Mouse (Mus musculus): ENCODE results near the gene Oas2.

Oas2 gene

DNA sequence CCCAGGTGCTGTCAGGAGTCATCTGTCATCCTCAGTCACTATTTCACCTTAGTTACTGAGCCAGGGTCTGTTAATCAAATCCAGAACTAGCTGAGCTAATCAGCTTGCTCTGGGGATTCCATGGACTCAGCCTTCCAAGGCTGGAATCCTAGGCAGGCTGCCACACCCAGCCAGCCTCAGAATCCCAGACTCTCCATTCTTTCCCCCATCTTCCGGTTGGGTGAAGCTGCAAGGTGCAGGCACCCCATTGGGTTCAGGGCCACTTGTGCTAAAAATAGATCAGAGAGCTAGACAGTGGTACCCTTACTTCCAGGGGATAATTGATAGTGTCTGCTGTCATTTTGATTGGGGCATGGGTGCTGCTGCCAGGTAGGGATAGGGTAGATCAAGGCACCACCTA is 16.9 kb downstream of the Oas2 start:
- DNase-seq (ENCODE audit: low spot score in 2 of 2) = no peak

DNA sequence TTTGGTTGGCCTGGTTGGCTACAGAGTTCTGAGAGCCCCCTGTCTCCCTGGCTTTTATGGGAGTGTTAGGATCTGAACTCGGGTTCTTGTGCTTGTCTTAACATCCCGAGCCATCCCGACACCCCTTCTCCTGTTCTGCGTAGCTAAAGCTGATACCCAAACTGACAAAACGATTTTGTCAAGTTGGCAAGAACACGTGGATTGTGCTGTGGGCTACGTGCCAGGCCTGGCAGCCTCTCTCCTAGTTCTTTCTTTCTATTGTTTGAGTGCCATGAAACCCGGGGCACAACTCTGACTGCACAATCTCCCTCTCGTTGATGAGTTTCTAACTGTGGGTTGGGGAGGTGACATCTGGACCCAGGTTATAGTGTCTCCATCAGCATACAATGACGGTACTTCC is 20.3 kb downstream of the Oas2 start:
- peak in 1 of 2 experiments; percentile 58 for DNase-seq (ENCODE audit: low spot score in 2 of 2)

DNA sequence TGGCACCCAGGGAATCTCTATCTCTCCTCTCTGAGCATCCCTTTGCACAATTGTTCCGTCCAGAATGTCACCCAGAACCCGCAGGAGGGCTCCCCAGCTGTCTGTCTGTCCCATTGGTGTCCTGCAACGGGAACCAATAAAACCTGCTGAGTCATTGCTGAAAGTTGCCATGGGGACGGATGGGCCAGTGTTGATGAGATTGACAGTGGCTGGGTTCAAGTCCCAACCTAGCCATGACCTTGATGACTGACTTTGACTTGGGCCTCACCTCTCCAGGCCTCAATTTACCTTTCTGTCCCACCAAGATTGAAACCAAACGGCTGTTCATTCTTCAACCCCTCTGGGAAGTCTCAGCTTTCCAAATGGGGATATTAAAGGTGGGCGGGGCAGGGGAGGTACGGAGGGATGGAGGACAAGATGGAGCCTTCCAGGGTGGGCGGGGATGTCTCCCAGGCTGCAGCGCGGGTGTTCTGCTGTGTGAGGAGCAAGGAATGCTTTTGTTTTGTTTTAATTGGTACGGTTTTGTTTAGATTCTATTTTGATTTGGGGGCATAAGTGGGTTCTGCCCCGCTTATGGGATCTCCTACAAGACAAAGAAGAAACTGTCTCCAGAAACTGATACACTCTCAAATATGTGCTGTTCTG is 23.7 kb downstream of the Oas2 start:
- DNase-seq (ENCODE audit: low spot score in 2 of 2) = no peak

DNA sequence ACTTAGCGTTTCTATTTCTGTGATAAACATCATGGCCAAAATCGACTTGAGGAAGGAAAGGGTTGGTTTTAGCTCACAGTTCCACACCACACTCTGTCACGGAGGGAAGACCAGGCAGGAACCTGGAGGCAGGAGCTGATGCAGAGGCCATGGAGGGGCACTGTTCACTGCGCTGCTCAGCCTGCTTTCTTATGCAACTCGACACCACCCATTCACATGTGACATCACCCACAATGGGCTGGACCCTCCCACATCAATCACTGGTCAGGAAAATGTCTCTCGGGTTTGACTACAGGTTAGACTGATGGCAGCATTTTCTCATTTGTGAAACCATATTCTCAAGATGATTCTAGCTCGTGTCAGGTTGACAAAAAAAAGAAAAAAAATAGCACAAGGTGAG is 28.6 kb downstream of the Oas2 start:
- DNase-seq (ENCODE audit: low spot score in 2 of 2) = no peak

DNA sequence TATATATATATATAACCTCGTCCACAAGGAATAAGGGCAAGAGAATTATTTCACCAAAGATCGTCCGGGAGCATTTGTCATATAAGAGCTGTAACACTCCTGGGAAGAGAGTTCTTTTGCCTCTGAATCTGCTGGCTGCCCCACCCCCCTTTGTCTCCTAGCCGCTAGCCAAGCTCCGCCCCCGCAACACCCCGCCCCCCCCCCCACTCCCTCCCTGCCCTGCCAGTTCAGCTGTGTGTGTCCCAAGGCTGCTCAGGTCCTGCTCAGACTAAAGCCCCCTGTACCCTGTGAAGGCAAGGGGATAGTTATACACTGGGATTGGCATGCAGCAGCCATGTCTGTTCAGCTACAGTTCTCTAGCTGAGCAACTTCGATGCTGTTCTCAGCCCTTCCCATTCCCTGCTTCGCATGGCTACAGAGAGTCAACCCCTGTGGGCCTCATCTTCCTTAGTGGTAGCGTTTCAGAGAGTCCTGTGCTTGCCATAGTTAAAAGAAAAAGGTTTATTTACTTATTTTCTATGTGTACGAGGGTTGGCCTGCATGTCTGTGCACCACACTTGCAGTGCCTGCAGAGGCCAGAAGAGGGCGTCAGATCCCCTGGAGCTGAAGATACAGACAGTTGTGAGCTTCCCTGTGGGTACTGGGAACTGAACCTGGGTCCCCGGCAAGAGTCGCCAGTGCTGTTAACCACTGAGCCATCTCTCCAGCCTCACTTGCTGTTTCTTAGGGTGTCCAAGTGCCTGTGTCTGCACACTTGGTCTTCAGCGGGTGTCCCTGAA is 30.9 kb downstream of the Oas2 start:
- DNase-seq (ENCODE audit: low spot score in 2 of 2) = no peak

DNA sequence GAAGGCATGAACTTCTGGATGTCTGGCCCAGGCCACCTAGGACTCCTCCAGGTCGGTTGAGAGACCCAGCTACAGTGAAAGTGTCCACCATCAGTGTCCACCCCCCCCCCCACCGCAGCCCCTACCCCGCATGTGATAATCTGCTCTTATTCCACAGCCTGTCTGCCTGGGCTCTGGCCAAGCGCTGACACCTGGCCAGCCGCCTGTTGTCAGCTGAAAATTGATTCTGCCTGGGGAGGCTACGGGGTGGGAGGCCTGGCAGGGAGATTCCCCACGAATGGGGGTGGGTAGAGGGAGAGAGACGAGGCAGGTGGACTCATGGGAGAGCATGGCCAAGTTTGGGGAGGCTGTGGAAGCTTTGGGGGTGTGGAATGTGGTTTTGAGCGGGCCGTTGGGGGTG is 32.5 kb downstream of the Oas2 start:
- DNase-seq (ENCODE audit: low spot score in 2 of 2) = no peak

DNA sequence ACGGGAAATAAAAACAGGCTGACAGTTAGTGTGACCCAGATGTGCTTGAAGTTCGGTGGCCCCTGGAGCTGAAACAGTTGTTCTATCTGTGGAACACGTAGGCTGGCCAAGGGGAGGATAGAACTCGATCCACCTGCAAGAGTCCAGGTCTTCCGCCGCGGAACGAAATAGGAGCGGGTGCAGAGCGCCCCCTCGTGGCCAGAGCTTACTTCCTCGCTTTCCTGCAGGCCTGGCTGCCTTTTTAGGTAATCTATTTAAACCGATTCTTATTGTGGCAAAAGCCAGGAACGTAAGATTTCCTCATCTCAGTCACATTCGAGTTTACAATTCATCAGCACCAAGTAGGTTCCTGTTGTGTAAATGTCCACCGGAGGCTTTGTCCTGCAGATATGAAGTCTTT is 35.3 kb downstream of the Oas2 start:
- DNase-seq (ENCODE audit: low spot score in 2 of 2) = peak; percentile 81 to 90

DNA sequence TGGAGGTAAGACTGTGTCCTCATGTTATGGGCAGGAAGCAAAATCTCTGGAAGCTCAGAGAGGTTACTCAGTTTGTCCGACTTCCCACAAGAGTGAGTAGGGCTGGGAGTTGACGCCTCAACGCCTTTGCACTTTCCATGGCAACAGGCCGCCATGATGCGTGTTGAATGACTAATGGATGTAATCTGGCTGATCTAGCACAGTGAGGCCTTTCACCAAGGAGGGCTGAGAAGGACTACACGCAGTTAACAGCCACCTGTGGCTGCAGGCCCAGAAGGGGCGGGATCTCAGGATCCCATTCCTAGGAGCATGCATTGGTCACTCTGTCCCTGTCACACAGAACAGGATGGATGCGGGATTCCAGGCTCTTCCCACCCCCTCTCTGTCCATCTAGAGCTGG is 36.9 kb downstream of the Oas2 start:
- DNase-seq (ENCODE audit: low spot score in 2 of 2) = no peak

DNA sequence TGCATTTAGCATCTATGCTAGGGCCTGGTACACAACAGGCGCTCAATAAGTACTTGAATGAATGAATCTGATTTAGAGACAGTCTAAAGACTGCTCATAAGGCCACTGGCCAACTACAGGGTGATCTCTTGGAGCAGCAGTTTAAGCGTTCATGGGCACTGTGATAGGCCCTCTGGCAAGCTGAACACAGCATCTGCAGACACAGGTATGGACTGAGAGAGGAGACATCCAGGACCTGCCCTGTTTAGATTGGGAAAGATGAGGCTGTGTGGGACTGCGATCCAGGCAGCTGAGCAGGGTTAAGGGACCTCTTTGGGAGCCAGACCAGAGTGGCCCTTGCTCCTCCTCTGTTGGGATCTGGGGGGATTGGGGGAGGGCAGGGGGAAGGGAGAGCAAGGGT is 37.8 kb downstream of the Oas2 start, which contains the start of gene Dtx1:
Dtx1 (minus strand) TSS at position 101 of the 400 bp plus-strand sequence.
- no peak for DNase-seq (ENCODE audit: low spot score in 2 of 2)

DNA sequence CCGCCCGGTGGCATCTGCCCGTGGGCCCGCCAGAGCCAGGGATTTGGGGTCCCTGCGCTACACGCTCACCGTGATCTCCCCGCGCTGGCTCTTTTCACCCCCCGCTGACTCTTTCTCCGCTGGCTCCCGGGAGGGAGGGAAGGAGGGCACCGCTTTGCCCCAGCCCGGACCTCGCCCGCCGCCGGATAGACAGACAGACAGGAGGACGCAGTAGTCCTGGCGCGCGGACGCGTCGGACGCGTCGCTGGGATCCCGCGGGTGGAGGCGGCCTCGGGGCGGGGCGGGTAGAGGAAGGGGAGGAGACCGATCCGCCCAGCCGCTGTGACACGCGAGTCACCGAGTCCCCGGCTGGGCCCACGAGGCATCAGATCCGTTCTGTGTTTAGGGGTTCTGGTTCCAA is 38.2 kb downstream of the Oas2 start:
- DNase-seq (ENCODE audit: low spot score in 2 of 2) = peak in 1 of 2 experiments; percentile 66

DNA sequence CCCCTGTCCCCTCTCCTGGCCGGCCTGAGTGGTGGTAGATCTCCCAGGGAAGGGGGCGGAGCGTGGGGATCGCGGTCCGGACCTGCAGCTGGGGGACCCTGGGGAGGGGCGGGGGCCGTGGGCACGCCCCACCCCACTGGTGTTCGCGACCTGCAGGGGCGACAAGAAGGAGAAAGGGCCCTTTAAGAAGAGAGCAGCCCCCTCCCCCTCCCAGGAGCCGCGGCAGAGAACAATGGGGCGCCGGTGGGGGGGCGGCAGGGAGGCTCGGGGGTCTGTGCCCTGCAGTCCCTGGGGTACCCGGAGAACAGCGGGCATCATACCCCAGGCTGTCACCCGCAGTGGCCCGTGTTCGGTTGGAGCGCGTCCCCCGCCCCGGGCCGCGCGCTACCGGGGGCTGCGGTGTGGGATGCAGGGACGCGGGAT is 38.8 kb downstream of the Oas2 start:
- peak in 1 of 2 experiments; percentile 52 for DNase-seq (ENCODE audit: low spot score in 2 of 2)

DNA sequence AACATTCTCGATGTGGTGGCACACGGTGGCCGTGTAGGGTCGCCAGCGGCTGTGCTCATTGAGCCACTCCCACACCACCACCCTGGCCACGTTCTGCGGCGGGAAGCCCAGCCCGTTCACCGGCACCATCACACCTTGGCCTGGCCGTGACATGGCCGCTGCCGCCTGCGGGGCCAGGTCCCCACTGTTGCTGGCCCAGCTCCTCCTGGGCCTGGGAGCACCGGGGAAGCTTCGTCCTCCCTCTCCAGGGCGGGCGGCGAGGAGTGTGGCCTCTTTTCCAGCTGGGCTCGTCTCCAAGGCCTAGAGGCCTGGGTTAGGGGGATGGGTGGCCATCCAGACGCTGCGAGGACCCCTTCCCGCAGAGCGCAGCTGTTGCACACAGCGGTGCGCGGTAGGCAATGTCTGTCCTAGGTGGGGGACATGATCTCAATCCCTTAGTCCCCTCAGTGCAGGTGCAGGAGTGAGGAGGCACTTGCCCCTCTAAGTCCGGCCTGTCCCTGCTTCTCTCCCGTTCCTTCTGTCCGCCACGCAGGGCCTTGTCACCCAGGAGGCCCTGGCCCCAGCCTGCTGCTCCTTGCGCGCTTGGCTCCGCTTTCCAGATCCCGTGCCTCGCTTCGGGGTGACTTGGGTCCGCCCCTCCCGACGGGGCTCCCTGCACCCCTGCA is 39.4 kb downstream of the Oas2 start:
- peak in 1 of 2 experiments; percentile 64 for DNase-seq (ENCODE audit: low spot score in 2 of 2)

DNA sequence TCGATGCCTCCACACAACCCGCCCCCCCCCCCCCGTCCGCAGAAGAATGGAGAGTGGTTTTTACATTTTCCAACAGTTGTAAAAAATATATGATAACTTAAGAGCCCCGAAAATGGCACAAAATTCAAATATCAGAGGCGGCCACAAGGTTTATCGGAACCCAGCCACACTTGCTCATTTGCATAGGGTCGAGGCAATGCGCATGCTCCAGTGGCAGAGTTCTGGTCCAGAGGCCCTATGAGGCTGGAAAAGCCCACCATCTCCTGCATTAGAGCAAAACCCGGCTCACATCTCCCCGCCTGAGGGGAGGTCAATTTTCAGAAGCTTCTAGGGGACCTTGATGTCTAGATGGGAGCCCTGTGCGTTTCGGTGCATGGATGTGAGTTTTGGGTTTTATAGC is 42.7 kb downstream of the Oas2 start:
- no peak for DNase-seq (ENCODE audit: low spot score in 2 of 2)

DNA sequence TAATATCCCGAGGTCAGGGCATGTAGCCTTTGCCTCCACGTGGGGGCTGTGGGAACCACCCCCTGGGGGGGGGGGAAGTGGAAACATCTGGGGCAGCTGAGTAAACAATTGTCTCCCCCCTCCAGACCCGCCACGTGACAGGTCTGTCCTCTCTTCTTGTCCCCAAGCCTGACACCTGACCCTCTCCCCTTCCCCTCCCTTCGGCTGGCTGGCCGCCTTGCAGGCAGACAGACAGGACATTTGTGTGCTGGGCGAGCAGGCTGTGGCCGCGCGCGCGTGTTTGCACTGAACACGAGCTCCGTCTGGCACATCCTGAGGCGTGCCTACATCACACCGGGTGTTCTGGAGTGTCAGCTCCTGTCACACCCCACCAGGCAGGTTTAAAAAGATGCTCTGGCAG is 43.1 kb downstream of the Oas2 start:
- DNase-seq (ENCODE audit: low spot score in 2 of 2) = peak in 1 of 2 experiments; percentile 44

DNA sequence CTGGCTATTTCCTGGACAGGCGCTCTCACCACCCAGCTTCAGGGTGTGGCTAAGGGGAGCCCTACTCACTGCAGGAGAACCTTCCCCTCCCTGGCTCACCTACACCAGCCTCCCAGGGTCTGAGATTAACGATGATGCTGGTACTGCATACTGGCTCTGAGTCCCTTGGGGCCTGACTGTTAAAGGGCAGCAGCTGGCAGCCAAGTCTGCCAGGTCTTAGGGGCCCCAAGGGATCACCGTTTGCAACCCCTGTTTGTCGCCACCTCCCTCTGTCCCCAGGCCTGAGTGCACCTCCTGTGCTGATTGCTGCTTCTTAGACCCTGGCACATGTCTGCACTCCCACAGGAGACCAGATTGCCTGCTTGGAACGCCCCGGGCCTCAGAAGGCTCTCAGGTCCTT is 45.2 kb downstream of the Oas2 start:
- DNase-seq (ENCODE audit: low spot score in 2 of 2) = no peak

DNA sequence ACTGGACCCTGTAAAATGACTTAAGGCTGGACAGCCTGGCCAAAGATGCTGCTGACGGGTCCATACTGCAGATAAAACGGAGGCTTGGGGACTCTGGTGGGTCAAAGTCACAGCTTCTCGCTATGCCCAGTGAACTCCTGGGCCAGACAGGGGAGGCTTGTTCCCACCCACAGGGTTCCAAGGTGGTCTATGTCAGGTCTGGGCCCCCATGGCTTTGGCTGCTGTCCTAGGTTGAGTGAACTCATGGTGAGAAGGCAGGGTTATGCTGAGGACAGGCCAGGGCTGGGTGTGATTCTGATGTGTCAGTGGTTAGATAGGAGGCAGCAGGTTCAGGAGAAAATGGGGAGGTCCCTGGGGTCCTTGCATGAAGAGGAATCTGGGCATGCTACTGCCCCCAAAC is 46.0 kb downstream of the Oas2 start:
- no peak for DNase-seq (ENCODE audit: low spot score in 2 of 2)

DNA sequence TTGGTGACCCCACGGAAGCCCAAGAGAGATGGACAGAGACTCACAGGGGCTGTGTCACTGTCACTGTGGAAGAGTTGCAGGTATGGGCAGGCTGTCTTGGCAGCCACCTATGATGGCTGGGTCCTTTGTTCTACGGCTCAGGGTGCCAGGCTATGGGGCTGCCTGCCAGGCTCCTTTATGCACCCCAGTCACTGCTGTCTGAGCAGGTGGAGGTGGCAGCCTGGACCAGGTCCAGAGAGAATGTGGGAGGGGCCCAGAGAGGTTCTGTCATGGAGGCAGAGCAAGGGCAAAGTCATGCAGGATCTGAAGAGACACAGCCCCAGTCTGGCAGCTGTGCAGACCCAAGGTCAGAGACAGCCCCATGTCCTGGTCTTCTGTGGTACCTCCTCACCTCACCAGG is 46.7 kb downstream of the Oas2 start:
- DNase-seq (ENCODE audit: low spot score in 2 of 2) = no peak

DNA sequence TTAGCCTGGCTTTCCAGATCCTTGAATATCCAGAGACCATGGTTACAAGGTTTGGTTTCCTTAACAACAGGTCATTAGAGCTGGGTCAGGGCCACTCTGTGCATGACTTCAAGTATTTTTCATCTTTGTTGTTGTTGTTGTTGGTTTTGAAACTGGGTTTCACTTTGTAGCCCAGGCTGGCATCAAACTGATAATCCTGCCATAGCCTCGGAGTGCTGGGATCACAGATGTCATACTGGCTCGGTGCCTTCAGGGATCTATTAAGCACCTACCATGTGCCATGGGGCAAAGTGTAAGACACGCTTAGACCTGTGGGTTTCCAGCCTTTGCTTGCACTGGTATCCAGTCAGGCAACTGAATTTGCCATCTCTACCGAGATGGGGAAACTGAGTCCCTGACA is 47.2 kb downstream of the Oas2 start:
- no peak for DNase-seq (ENCODE audit: low spot score in 2 of 2)

DNA sequence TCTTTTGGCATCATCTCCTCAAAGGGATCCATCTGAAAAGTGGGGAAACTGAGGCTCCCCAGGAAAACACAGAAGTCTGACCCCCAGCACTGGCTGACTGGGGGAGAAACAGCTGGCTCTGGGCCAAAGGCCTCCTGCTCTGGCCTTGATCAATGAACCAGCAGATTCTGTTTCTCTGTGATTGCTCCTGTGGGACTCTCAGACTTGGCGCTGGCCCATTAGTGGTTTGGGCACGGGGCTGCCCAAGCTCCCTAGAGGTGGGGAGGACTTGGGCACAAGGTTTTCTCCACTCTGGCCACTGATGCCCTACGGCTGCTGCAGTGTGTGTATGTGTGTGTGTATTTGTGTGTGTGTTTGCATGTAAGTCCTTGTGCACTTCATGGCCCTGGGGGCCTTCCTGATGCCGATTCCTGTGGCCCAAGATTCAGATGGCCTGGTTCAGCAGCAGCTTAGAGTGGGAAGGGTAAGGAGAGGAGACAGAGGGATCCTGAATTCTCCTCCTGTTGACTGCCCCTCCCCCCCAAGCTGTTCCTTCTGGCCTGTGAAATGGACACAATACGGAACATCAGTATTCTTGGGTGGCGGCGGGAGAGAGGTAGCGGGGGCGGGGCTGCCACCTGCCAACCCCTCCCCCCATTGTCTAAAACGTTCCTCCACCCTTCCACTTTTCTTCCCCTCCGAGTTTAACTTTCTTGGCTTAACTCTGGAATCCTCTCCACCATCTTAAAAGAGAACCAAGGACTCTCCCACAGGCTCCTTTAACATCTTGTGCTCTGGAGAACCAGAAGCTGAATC is 48.5 kb downstream of the Oas2 start:
- no peak for DNase-seq (ENCODE audit: low spot score in 2 of 2)

DNA sequence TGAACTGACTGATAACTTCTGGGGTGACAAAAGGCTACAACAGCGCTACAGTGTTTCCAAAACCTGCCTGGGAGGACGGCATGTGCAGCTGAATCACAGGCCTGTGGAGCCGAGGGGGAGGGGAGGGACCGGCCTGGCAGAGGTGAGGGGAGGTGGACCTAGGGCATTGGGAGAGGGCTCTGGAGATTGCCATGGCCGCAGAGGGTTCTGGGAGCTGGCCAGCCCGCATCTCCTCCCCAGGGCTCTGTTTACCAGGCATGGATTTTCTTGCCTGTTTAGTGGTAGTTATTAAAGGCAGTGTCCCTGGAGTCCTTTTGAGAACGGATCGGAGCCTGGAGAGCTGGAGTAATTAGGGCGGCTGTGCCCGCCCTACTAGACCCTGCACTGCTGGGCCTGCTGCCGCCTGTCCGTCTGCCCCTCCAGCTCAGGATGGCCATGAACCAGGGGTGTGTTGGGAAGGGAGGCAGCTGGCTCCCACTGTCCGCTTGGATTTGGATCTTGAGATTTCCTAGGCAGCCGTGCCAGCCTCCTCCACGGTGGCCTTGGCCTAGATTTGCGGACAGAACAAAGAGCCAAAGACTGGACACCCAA is 50.8 kb downstream of the Oas2 start:
- DNase-seq (ENCODE audit: low spot score in 2 of 2) = peak in 1 of 2 experiments; percentile 70

DNA sequence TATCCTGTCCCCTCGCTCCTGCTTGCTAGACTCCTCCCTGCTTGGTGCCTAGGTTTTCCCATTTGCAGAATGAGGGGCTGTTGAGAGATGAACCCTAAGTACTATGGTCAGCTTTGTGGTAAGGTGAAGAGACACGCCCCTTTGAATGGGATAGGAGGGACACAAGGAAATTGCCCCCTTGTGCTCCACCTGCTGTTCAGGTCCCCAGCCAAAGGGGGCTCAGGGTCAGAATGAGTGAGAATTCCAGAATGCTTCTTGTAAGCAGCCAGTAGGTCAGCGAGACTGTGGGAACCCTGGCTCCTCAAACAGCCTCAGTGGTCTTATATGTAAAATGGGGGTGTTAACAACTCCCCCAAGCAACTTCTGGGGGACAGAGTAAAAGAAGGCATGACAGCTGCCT is 51.5 kb downstream of the Oas2 start:
- no peak for DNase-seq (ENCODE audit: low spot score in 2 of 2)

DNA sequence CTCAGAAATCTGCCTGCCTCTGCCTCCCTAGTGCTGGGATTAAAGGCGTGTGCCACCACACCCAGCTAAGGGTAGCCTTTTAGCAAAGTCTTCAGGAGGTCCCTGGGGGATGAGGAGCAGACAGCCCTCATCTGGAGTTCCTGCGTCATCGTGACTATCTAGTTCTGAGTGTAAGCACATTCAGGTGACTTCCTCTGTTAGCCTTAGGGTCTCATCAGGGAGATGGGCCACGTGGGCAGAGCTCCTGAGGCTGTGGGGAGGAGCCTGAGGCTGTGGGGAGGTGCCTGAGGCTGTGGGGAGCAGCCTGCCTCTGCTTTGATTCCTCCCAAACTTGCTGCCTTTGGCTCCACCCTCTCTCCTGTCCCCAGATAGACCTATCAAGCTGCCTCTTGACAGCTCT is 52.8 kb downstream of the Oas2 start:
- DNase-seq (ENCODE audit: low spot score in 2 of 2) = no peak

Measured in cerebellum, postnatal 4 days (tissue).